Mouse (Mus musculus): ENCODE measurements around the gene Lrrc74a.

DNA sequence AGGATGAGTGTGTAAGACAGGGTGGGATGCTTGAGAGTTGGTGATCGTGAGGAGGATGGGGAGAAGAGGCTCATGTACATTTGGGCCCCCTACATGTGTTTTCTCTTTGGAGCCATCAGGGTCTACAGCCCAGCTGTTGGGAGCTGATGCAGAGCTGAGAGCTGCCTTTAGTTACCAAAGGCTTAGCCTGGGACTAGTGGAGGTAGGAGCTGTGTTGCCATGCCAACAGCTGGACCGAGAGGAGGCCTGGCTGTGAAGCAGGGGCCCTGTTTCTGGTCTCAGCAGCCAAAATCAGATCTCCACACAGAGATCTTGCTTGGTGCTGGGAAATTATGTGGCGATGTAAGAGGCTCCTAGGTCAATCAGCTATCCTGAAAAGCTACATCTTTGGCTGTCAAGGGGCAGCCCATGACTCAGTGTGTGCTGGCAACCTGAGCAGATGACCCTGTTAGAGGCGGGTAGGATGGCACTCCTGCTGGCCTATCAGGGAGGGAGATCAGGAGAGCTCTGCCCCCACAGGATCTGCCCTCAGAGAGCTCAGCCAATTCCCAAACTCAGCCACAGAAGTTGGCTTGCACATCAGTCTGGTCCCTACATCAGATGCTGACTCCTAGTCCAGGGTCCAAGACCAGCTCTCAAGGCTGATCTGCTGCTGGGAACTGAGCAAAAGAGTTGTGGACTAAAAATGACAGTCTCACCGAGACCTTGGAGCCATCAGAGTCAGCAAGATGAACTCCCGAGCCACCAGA lies 56.1 kb downstream of the Lrrc74a start:
- no peak for TF ChIP-seq POLR2A (IDR thresholded peaks at IDR 0.05; ENCODE audit: low read depth, low read length)
- no peak for TF ChIP-seq CTCF (IDR thresholded peaks at IDR 0.05; ENCODE audit: borderline replicate concordance, insufficient read depth, low read length)

Data from embryonic fibroblast, embryonic 13.5 days (primary cell).